Mouse (Mus musculus): ENCODE results near the gene Actr5.

- TF ChIP-seq CTCF (IDR thresholded peaks at IDR 0.05; ENCODE audit: low read depth), result no peak
- no peak for TF ChIP-seq EP300 (IDR thresholded peaks at IDR 0.05; ENCODE audit: low read depth)
Measured at GRCm38 (mm10) chr2:158684910-158685309, 60.2 kb downstream of the Actr5 start.

Data from liver, embryonic 14.5 days (tissue).